Mouse (Mus musculus): Measurements from ENCODE around the gene Gm765. TPM values are rescaled to one million over a fixed set of nuclear protein-coding genes. Genes with fewer than 3 reads are reported as not detected.

Gene Gm765
- polyA plus RNA-seq (2015; fragmentation: Illumina TruSeq; extraction: RNeasy Lipid Tissue Mini Kit (QIAGEN cat#74804); ENCODE audit: insufficient read depth, low replicate concordance), result 0.07 TPM

GRCm38 (mm10) chr6:98342654-98343053 is at the start of gene Gm765:
Gene Gm765, minus strand, starts transcription at chr6:98342754.

Measured in spleen, adult 10 weeks (tissue).